Mouse (Mus musculus): Measurements from ENCODE around the gene Iqschfp.

GRCm38 (mm10) chr3:67887251-67887650 lies 4.8 kb upstream of the Iqschfp start:
- TF ChIP-seq CTCF (IDR thresholded peaks at IDR 0.05; ENCODE audit: control insufficient read depth, insufficient read depth, insufficient replicate concordance, low read depth, low read length), result no peak
- TF ChIP-seq POLR2A (IDR thresholded peaks at IDR 0.05; ENCODE audit: control insufficient read depth, low read depth, low read length), result no peak
